ENCODE assay signal across 8 mouse cellular contexts in genomic region chr2:25982426-25983091, GRCm38 (mm10). TPM values are rescaled to one million over a fixed set of nuclear protein-coding genes. Genes with fewer than 3 reads are reported as not detected.
DNase-seq lines count a peak whose midpoint lies in the region; ATAC-seq and TF ChIP-seq lines count a peak whose summit lies in the region.

No protein-coding gene starts in this region.

- no peaks in the 10 kb centered on the region for H3K9me3 ChIP-seq in forebrain, postnatal 0 days (ENCODE audit: low read length)
- H3K9me3 ChIP-seq in kidney, postnatal 0 days (replicated peaks; ENCODE audit: low read length): no peaks in the 10 kb centered on the region
- no peaks in the 10 kb centered on the region for H3K9me3 ChIP-seq in midbrain, embryonic 11.5 days (ENCODE audit: control insufficient read depth, low read length)

- peak overlapping the region; percentile 92 for H3K4me3 ChIP-seq in forebrain, postnatal 0 days (ENCODE audit: low read depth, low read length)
- peak overlapping the region; percentile 91 for H3K4me3 ChIP-seq in kidney, postnatal 0 days (replicated peaks; ENCODE audit: low read depth, low read length)
- peak overlapping the region; percentile 92 for H3K4me3 ChIP-seq in midbrain, embryonic 11.5 days (ENCODE audit: low read depth, low read length)

- H3K4me2 ChIP-seq in forebrain, postnatal 0 days (ENCODE audit: low read depth): peak overlapping the region; percentile 79
- peak overlapping the region; percentile 92 for H3K4me2 ChIP-seq in kidney, postnatal 0 days (ENCODE audit: low read length)
- H3K4me2 ChIP-seq in midbrain, embryonic 11.5 days: peak overlapping the region; percentile 89

- peak overlapping the region; percentile 93 for H3K27ac ChIP-seq in forebrain, postnatal 0 days (ENCODE audit: low read depth, low read length)
- peak overlapping the region; percentile 80 for H3K27ac ChIP-seq in kidney, postnatal 0 days
- H3K27ac ChIP-seq in midbrain, embryonic 11.5 days (ENCODE audit: low read depth, low read length): peak overlapping the region; percentile 86

- H3K4me1 ChIP-seq in forebrain, postnatal 0 days (ENCODE audit: insufficient read depth): peaks cover 39% of the 10 kb centered on the region
- peaks cover 27% of the 10 kb centered on the region for H3K4me1 ChIP-seq in kidney, postnatal 0 days (replicated peaks; ENCODE audit: insufficient read depth, low read length)
- H3K4me1 ChIP-seq in midbrain, embryonic 11.5 days (ENCODE audit: control insufficient read depth, insufficient read depth, low read length): peaks cover 24% of the 10 kb centered on the region

- no peaks in the 10 kb centered on the region for H3K27me3 ChIP-seq in forebrain, postnatal 0 days (ENCODE audit: insufficient read depth, low read length)
- H3K27me3 ChIP-seq in kidney, postnatal 0 days (ENCODE audit: insufficient read depth, low read length): no peaks in the 10 kb centered on the region
- H3K27me3 ChIP-seq in midbrain, embryonic 11.5 days (ENCODE audit: control insufficient read depth, insufficient read depth, low read length): no peaks in the 10 kb centered on the region

- H3K36me3 ChIP-seq in forebrain, postnatal 0 days (ENCODE audit: insufficient read depth): no peaks in the 10 kb centered on the region
- no peaks in the 10 kb centered on the region for H3K36me3 ChIP-seq in kidney, postnatal 0 days (ENCODE audit: insufficient read depth, low read length)
- H3K36me3 ChIP-seq in midbrain, embryonic 11.5 days (ENCODE audit: control insufficient read depth, insufficient read depth, low read length): no peaks in the 10 kb centered on the region

- peak; percentile 5; the same call in 1 of the 2 replicates for ATAC-seq in cerebellum, adult (ENCODE audit: insufficient number of reproducible peaks, low FRiP score, low TSS enrichment)
- ATAC-seq in forebrain, postnatal 0 days: peak; percentile 6
- ATAC-seq in kidney, postnatal 0 days (replicated peaks; ENCODE audit: low FRiP score, low read depth): peak; percentile 5
- peak; percentile 13 for ATAC-seq in midbrain, embryonic 11.5 days (ENCODE audit: low FRiP score)

- TF ChIP-seq CTCF in forebrain, postnatal 0 days (IDR thresholded peaks at IDR 0.05; ENCODE audit: low read depth): no peak
- TF ChIP-seq CTCF in kidney, postnatal 0 days (IDR thresholded peaks at IDR 0.05; ENCODE audit: low read depth): no peak

- under 1% methylated on average over 70 of the region's 76 CpGs for WGBS in forebrain, postnatal 0 days
- WGBS in kidney, postnatal 0 days: under 1% methylated on average over 74 of the region's 76 CpGs
- WGBS in midbrain, embryonic 11.5 days: under 1% methylated on average over 73 of the region's 76 CpGs

- no peak for DNase-seq in cerebellum, adult 9-10 months
- DNase-seq in spleen, postnatal 10 days (ENCODE audit: low spot score in 2 of 2): peak; percentile 56 to 67
- DNase-seq in spleen, adult 18-20 months: no peak
- DNase-seq in forebrain, postnatal 0 days: peak; percentile 41
- DNase-seq in kidney, postnatal 0 days (ENCODE audit: low spot score): peak; percentile 28
- peak; percentile 97 for DNase-seq in midbrain, embryonic 11.5 days (ENCODE audit: low spot score, missing footprints)
- peak; percentile 31 for DNase-seq in urinary bladder, adult 2 months (ENCODE audit: low spot score)

- peak overlapping the region; percentile 95 for H3K9ac ChIP-seq in forebrain, postnatal 0 days
- H3K9ac ChIP-seq in kidney, postnatal 0 days (ENCODE audit: low read depth, low read length): peak overlapping the region; percentile 95
- H3K9ac ChIP-seq in midbrain, embryonic 11.5 days (ENCODE audit: low read length): peak overlapping the region; percentile 98

RNA-seq across cellular contexts. Expression of gene Camsap1, which starts 0.5 kb away (rescaled TPM):
- 132 and 140 TPM in 2 replicates for total RNA-seq in forebrain, postnatal 0 days (2014; rRNA removed)
- 50.4 and 60.0 TPM in 2 replicates for polyA plus RNA-seq in forebrain, postnatal 0 days (2015; fragmentation: Nextera tagmentation; extraction: Ambion mirVana)
- polyA plus RNA-seq in kidney, postnatal 0 days (2015; fragmentation: Nextera tagmentation; extraction: Ambion mirVana): 9.1 and 14.2 TPM in 2 replicates
- 34.4 and 46.8 TPM in 2 replicates for polyA plus RNA-seq in midbrain, embryonic 11.5 days (2014; fragmentation: Nextera tagmentation; extraction: Ambion mirVana)
- polyA plus RNA-seq in urinary bladder, adult 2 months (2012; rRNA removed): 7.4 and 12.4 TPM in 2 replicates

RNA-seq across cellular contexts. Expression of gene Ubac1, which starts 39.0 kb away (rescaled TPM):
- total RNA-seq in forebrain, postnatal 0 days (2014; rRNA removed): 121 and 126 TPM in 2 replicates
- polyA plus RNA-seq in forebrain, postnatal 0 days (2015; fragmentation: Nextera tagmentation; extraction: Ambion mirVana): 139 and 150 TPM in 2 replicates
- 77.2 and 82.3 TPM in 2 replicates for polyA plus RNA-seq in kidney, postnatal 0 days (2015; fragmentation: Nextera tagmentation; extraction: Ambion mirVana)
- polyA plus RNA-seq in midbrain, embryonic 11.5 days (2014; fragmentation: Nextera tagmentation; extraction: Ambion mirVana): 96.1 and 101 TPM in 2 replicates
- polyA plus RNA-seq in urinary bladder, adult 2 months (2012; rRNA removed): 56.6 and 62.4 TPM in 2 replicates

Comparison
In these comparisons a context has a peak if more than half of its experiments do, and no peak if none do; other contexts are left out.
1. DNase-seq: peak in spleen, postnatal 10 days (2 of 2), forebrain, postnatal 0 days (single experiment), kidney, postnatal 0 days (single experiment), midbrain, embryonic 11.5 days (single experiment) and urinary bladder, adult 2 months (single experiment); none in cerebellum, adult 9-10 months (single experiment) and spleen, adult 18-20 months (0 of 2).
2. Peak in every context shown above with its lines, with median percentiles within 50 percentile points of each other: ATAC-seq, H3K27ac ChIP-seq, H3K4me2 ChIP-seq, H3K4me3 ChIP-seq and H3K9ac ChIP-seq.